Mouse (Mus musculus) embryo, embryonic 10.5 days (tissue): ENCODE measurements around the gene Cc2d2b.
A peak's percentile ranks its signal among the peaks of the same experiment; 100 is the strongest.

ENCODE experiments used
- DNase-seq: peaks from one replicate; pipeline ENCODE4 v3.0.0-alpha.2; 2015; ENCODE audit warnings: low spot score

Cc2d2b gene

DNA sequence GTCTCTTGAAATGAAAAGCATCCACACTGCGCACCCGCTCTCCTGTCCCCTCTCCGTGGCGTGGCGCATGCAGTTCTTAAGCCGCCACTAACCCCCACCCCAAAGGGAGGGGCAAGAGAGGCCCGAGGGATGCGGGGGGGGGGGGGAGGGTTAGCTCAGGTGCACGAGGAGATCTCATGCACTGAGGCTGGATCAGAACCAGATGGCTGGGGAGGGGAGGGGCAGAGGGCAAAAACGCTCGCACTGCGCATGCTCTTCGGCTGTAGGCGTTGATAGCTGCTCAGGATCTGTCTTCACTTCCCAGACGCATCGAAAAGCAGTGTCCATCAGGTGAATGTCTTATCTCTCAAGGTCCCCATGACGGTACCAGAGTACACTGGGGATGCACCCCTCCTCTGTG is at the start of gene Cc2d2b:
Cc2d2b (plus strand) TSS at position 195 of the 400 bp plus-strand sequence.
- DNase-seq = no peak

DNA sequence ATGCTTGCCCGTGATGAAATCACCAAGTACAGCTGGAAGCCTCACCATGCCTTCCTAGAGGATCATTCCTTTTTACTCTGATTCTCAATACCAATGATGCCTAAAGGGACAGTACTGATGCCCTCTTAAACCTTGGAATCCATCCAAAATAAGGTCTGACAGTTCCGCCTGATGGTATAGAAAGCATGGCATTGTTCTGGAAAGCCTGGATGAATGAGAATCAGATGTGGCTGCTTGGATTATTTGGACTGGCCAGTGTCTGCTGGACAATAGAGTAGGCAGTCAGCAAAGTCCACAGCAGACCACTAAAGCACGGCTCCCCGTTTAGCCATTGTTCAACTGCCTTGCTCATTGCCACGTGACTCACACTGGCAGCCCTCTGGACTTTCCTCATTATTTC is 48.7 kb upstream of the Cc2d2b start:
- DNase-seq = no peak

DNA sequence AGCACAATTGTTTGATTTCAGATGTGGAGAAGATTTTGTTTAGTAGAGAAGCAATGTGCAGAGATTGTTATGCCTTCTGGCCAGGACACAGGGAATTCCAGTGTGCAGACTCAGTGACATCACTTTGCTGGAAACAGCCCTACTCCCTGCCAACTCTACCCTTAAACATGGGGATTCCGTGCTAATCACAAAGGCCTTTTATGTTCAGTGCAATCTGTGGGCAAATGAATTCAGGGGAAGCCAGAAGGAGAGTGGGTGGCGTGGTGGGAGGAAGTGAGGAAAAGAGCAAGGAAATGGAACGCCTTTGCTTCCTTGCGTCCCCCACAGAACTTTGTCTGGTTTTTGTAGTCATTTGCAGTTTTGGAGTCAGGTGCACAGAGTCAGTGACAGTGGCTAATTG is 46.1 kb upstream of the Cc2d2b start:
- no peak for DNase-seq

GRCm38 (mm10) chr19:40712889-40713628 is 35.5 kb upstream of the Cc2d2b start:
- DNase-seq = no peak

- no peak for DNase-seq
These were observed 33.9 kb upstream of the Cc2d2b start for GRCm38 (mm10) chr19:40714700-40715099.

GRCm38 (mm10) chr19:40716981-40717380 is 31.6 kb upstream of the Cc2d2b start:
- DNase-seq = no peak

DNA sequence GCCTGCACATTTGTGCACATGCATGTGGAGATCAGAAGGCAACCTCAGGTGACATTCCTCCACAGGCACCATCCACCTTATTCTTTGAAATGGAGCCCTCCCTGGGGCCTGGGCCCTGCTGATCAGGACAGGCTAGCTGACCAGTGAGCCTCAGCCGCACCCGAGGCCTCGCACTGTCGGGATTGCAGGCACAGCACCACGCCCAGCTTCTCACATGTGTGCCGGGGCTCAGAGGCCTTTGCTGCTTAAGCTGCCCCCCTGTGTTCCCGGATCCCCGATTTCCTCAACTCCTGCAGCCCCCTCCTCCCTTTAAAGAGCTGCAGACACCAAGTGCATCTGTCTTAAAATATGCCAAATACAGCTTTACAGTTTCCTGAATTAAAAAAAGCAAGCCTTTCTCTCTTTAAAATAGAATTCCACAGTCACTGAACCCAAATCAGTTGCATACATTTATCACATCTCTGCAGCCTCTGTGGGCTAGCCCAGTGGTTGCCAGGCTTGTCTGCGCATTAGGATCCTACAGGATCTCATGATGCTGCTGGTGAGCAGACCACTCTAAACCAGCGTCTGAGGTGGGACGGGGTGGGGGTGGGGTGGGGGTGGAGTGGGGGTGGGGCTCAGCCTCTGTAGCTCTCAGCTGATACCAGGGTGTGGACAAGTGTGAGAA is 29.0 kb upstream of the Cc2d2b start:
- DNase-seq = no peak

DNA sequence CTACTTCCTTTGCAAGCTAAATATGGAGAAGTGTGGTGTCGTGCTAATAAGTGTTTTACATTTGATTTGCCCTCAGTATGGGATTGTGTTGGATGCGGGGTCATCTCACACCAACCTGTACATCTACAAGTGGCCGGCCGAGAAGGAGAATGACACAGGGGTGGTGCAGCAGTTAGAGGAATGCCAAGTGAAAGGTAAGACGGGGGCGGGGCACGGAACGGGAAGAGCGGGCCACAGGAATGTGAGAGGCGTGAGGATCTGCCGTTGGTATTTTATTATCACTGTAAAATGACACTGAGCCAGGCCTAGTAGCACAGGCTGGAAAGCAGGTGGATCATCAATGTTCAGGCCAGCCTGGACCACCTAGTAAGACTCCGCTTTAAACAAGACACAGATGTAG is 28.2 kb upstream of the Cc2d2b start:
- DNase-seq = no peak

DNA sequence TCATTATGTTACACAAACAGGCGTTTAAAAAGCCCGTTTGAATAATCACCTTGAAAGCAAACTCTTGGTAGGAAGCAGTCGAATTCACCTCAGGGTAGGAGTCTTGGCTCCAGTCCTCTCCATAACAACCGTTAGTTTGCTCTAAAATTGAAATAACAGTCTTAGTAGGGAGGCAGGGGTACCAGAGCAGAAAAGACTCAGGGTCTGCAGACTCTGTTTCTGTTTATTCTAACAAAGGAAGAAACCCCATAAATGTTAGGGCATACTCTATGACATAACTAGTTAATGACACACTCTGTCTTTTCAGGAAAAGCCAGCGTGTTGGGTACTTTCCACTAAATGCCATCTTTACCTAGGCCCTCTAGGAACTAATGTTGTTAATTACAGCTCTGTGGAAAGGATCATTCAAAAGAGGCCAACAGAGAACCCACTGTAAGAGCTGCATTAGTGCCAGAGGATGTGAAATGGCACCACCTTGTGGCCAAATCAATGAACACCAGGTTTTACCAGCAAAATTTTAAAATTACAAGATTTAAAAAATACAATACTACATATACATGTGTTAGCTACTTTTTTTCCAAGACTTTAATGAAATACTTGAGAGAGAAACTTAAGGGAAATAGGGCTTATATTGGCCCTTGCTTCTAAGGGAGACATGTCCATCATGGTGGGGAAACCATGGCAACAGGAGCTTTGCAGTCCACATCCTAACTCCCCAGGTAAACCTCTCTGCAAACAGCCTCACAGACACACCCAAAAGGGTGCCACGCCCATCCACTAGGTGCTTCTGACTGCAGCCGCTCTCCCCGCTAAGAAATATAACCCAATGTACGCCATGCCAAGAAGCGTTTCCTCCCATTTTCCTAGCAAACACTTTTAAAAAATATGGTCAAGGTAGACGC is 26.2 kb upstream of the Cc2d2b start:
- DNase-seq = peak; percentile 80

- no peak for DNase-seq
These were observed 25.0 kb upstream of the Cc2d2b start for GRCm38 (mm10) chr19:40723516-40723915.

GRCm38 (mm10) chr19:40726148-40726547 is 22.4 kb upstream of the Cc2d2b start:
- DNase-seq = no peak

GRCm38 (mm10) chr19:40726614-40727013 is 21.9 kb upstream of the Cc2d2b start:
- no peak for DNase-seq

GRCm38 (mm10) chr19:40728213-40728612 is 20.3 kb upstream of the Cc2d2b start:
- DNase-seq = no peak

DNA sequence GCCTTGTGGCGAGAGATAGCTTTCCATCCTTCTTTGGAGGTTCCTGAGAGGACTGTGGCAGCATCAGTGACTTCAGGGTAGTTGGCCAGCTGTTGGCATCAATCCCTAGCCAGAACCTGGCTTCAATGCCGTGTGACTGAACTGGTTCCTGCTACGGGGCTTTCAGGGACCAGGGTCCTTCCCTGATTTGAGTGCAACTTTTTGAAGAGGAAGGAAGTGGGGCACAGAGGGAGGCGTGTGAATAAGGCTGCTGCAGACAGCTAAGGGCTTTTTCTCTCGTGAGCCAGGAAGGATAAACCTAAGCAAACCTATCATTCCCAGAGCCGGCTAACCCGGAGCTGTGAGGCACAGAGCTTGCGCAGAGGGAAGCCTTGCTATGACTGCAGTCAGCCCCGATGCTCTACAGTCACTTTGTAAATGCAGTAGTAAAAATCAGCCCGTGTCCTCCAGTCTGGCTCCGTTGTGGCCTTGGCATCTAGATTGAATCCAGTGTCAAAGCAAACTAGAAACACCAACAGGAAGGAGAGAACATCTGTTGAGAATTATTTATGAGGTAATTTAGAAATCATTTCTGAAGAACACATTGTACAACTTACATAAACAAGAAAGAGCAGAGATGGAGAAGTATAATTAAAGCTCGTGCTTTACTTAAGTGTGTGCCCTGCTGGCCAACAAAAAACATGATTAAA is 19.7 kb upstream of the Cc2d2b start:
- DNase-seq = no peak

DNA sequence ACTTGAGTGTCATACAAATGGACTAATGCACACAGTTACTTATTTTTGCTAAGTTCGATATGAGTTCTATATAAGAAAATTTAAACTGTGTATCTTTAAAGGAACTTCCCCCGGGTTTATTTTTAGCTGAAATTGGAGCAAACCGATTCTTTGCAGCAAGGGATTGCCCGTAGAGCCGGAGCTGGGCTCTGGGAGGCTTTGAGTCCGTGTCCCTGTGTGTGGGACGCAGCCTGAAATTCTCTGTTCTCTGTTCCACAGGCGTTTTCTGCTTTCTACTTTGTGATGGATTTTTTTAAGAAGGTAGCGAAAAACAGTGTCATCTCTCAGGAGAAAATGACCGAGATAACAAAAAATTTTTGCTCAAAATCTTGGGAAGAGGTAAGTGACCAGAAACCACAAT is 15.1 kb upstream of the Cc2d2b start:
- DNase-seq = no peak

- DNase-seq = no peak
These were observed 14.7 kb upstream of the Cc2d2b start for GRCm38 (mm10) chr19:40733849-40734248.

GRCm38 (mm10) chr19:40736680-40737512 is 11.7 kb upstream of the Cc2d2b start:
- DNase-seq = peak; percentile 94

DNA sequence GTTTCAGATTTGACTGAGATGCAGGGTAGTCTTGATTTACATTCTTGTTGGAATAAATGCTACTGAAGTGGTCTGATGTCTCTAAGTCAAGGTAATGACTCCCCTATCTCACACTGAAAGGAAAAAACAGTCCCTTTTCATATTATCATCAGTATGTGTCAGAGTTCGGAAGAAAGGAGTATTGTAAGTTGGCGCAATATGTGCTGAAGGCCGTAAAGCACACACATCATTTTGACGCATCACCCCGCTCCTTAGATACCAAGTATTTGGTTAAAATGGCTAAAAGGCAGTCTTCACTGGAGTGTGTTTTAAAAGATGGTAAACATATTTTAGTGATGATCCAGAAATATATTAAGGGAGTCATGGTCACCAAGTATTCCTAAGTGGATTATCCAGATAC is 10.9 kb upstream of the Cc2d2b start:
- DNase-seq = no peak

GRCm38 (mm10) chr19:40738683-40739324 is 9.7 kb upstream of the Cc2d2b start:
- DNase-seq = no peak

GRCm38 (mm10) chr19:40746603-40747002 is 1.9 kb upstream of the Cc2d2b start:
- DNase-seq = no peak

DNA sequence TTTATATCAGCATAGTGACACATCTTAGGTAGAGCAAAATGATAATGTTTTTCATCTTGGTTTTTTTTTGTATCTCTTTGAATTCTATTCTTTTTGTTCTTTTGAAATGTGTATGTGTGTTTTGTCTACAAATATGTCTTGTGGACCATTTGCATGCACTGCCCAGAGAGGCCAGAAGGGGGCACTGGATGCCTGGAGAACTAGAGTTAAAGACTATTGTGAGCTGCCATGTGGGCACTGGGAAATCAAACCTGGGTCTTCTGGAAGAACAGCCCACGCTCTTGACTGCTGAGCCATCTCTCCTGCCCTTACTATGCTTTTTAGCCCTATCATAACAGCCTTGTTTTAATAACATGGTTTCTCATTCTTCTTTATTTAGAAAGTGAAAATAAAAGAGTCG is 5.8 kb downstream of the Cc2d2b start:
- peak; percentile 67 for DNase-seq
